Mouse (Mus musculus) small intestine, adult 2 months (tissue): ENCODE measurements at regions not wholly inside any gene's neighbourhood (a gene's known extent, or its start where the extent isn't known, plus 50 kb on each side); places are given as distances from the start of the nearest gene placed in this dataset.

ENCODE experiments used
- CTCF ChIP-seq: fragments of 200-500 bp; IDR thresholded peaks from 2 replicates; pipeline ENCODE4 v1.5.1; 2012; ENCODE audit warnings: low read depth, mild to moderate bottlenecking, control low read depth, inconsistent platforms, low read length, moderate library complexity, mixed read lengths; ENCODE audit not compliant: insufficient replicate concordance, insufficient read length; ENCODE audit errors: extremely low read depth
- POLR2A ChIP-seq: fragments of 200-500 bp; IDR thresholded peaks from 2 replicates; pipeline ENCODE4 v1.6.1; 2012; ENCODE audit warnings: low read depth, mild to moderate bottlenecking, control low read depth, inconsistent platforms, low read length, moderate library complexity

- TF ChIP-seq POLR2A = no peak
- TF ChIP-seq CTCF = no peak
Observed at GRCm38 (mm10) chr13:107540305-107540704, 503.9 kb upstream of the Smim15 start.
